Mouse (Mus musculus): ENCODE data around the gene Oma1.

GRCm38 (mm10) chr4:103263812-103264396, 49.7 kb upstream of the Oma1 start:
- TF ChIP-seq CTCF (IDR thresholded peaks at IDR 0.05; ENCODE audit: extremely low read depth, insufficient read depth, insufficient read length, insufficient replicate concordance) (no peak), POLR2A (IDR thresholded peaks at IDR 0.05; ENCODE audit: low read depth, low read length) (no peak)
